Mouse (Mus musculus) CH12.LX (cell line): ENCODE data around the gene Pafah1b3. TPM values are rescaled to one million over a fixed set of nuclear protein-coding genes. Genes with fewer than 3 reads are reported as not detected.

Experiments used
- DNase-seq: peaks from one replicate; pipeline ENCODE4 v3.0.0-alpha.2; 2013; ENCODE audit errors: extremely low read depth
- H3K27ac ChIP-seq: 2 replicates; pipeline ENCODE4 v1.5.1; 2012; ENCODE audit warnings: low read depth, mild to moderate bottlenecking, control low read depth, moderate library complexity; ENCODE audit not compliant: insufficient read depth
- H3K27me3 ChIP-seq: replicated peaks from 2 replicates; pipeline ENCODE3; 2012; ENCODE audit warnings: inconsistent platforms
- H3K36me3 ChIP-seq, 2 experiments: replicated peaks in 1 of 2; 2 replicates each; pipeline versions ENCODE3 to v1.6.1; 2012; ENCODE audit warnings: inconsistent platforms in 1 of 2, low read length in 1 of 2, mild to moderate bottlenecking in 1 of 2, mixed read lengths in 1 of 2, moderate library complexity in 1 of 2; ENCODE audit not compliant: control insufficient read depth in 1 of 2, insufficient read depth in 1 of 2
- H3K4me1 ChIP-seq, 2 experiments: 2 replicates each; pipeline ENCODE4 v1.6.1; 2012; ENCODE audit warnings: inconsistent platforms in 1 of 2, moderate library complexity in 1 of 2; ENCODE audit not compliant: insufficient read depth in 2 of 2, control insufficient read depth in 1 of 2
- H3K4me2 ChIP-seq: 2 replicates; pipeline ENCODE4 v1.6.1; 2012; ENCODE audit warnings: low read depth, mild to moderate bottlenecking, control low read depth; ENCODE audit not compliant: poor library complexity, insufficient read depth, severe bottlenecking
- H3K4me3 ChIP-seq, 3 experiments: fragments of 150-350 bp in 1 of 3; sonication (generic) in 1 of 3; replicated peaks in 1 of 3; 2 replicates each; pipeline versions ENCODE3 to v1.5.1; 2011 to 2012; ENCODE audit warnings: low read depth in 2 of 3, low read length in 2 of 3, mild to moderate bottlenecking in 2 of 3, moderate library complexity in 2 of 3, control low read depth in 1 of 3, improper control_type of control experiment in 1 of 3, inconsistent platforms in 1 of 3, mixed read lengths in 1 of 3; ENCODE audit not compliant: poor library complexity in 1 of 3
- H3K79me2 ChIP-seq: replicated peaks from 2 replicates; pipeline ENCODE4 v1.6.1; 2012; ENCODE audit warnings: mild to moderate bottlenecking, moderate library complexity; ENCODE audit not compliant: control insufficient read depth, poor library complexity, insufficient read depth, severe bottlenecking; ENCODE audit errors: extremely low read depth
- H3K9ac ChIP-seq: 2 replicates; pipeline ENCODE4 v1.6.1; 2012; ENCODE audit warnings: low read depth, mild to moderate bottlenecking, control low read depth, moderate library complexity; ENCODE audit not compliant: insufficient read depth
- H3K9me3 ChIP-seq: replicated peaks from 2 replicates; pipeline ENCODE3; 2012; ENCODE audit warnings: low read length, inconsistent platforms, mixed read lengths
- CTCF ChIP-seq, 2 experiments: IDR thresholded peaks in 1 of 2; conservative IDR thresholded peaks in 1 of 2; 2 replicates each; pipeline ENCODE4 v1.5.1; 2011 to 2012; ENCODE audit warnings: low read depth in 2 of 2, low read length in 2 of 2, improper control_type of control experiment in 1 of 2, inconsistent platforms in 1 of 2, mild to moderate bottlenecking in 1 of 2, moderate library complexity in 1 of 2
- ELF1 ChIP-seq: IDR thresholded peaks from 2 replicates; pipeline ENCODE4 v1.6.1; 2014; ENCODE audit warnings: low read depth, mild to moderate bottlenecking, inconsistent platforms, low read length, improper control_type of control experiment
- ETS1 ChIP-seq: conservative IDR thresholded peaks from 2 replicates; pipeline ENCODE4 v1.6.1; 2012; ENCODE audit warnings: low read depth, mild to moderate bottlenecking, inconsistent platforms, low read length, improper control_type of control experiment, moderate library complexity
- GABPA ChIP-seq: IDR thresholded peaks from 2 replicates; pipeline ENCODE4 v1.6.1; 2012; ENCODE audit warnings: low read depth, low read length, improper control_type of control experiment, inconsistent platforms; ENCODE audit not compliant: insufficient replicate concordance
- JUND ChIP-seq: conservative IDR thresholded peaks from 2 replicates; pipeline ENCODE4 v1.6.1; 2011; ENCODE audit warnings: low read depth, low read length, improper control_type of control experiment
- MAFK ChIP-seq: IDR thresholded peaks from 2 replicates; pipeline ENCODE4 v1.6.1; 2011; ENCODE audit warnings: low read length, improper control_type of control experiment; ENCODE audit not compliant: insufficient replicate concordance
- MAZ ChIP-seq: IDR thresholded peaks from 2 replicates; pipeline ENCODE4 v1.6.1; 2012; ENCODE audit warnings: low read depth, mild to moderate bottlenecking, inconsistent platforms, low read length, improper control_type of control experiment, moderate library complexity
- MXI1 ChIP-seq: IDR thresholded peaks from 2 replicates; pipeline ENCODE4 v1.6.1; 2011; ENCODE audit warnings: mild to moderate bottlenecking, low read depth, low read length, improper control_type of control experiment
- NELFE ChIP-seq: IDR thresholded peaks from 2 replicates; pipeline ENCODE4 v1.6.1; 2011; ENCODE audit warnings: low read depth, low read length, improper control_type of control experiment
- NRF1 ChIP-seq: IDR thresholded peaks from 2 replicates; pipeline ENCODE4 v1.6.1; 2014; ENCODE audit warnings: low read depth, mild to moderate bottlenecking, inconsistent platforms, low read length, improper control_type of control experiment, moderate library complexity
- PAX5 ChIP-seq: IDR thresholded peaks from 2 replicates; pipeline ENCODE4 v1.6.1; 2012; ENCODE audit warnings: low read length, inconsistent platforms, mixed read lengths
- POLR2A ChIP-seq: IDR thresholded peaks from 2 replicates; pipeline ENCODE4 v1.6.1; 2011; ENCODE audit warnings: low read depth, mild to moderate bottlenecking, improper control_type of control experiment, low read length
- POLR2AphosphoS2 ChIP-seq: IDR thresholded peaks from 2 replicates; pipeline ENCODE4 v1.6.1; 2011; ENCODE audit warnings: low read depth, low read length, improper control_type of control experiment
- SIN3A ChIP-seq: IDR thresholded peaks from 2 replicates; pipeline ENCODE4 v1.6.1; 2012; ENCODE audit warnings: low read length, improper control_type of control experiment, inconsistent platforms
- SMC3 ChIP-seq: IDR thresholded peaks from 2 replicates; pipeline ENCODE4 v1.6.1; 2011; ENCODE audit warnings: low read depth, low read length, improper control_type of control experiment
- TCF12 ChIP-seq: IDR thresholded peaks from 2 replicates; pipeline ENCODE4 v1.6.1; 2014; ENCODE audit warnings: low read depth, mild to moderate bottlenecking, inconsistent platforms, low read length, improper control_type of control experiment
- USF2 ChIP-seq: conservative IDR thresholded peaks from 2 replicates; pipeline ENCODE4 v1.6.1; 2011; ENCODE audit warnings: low read depth, low read length, improper control_type of control experiment
- ZC3H11A ChIP-seq: IDR thresholded peaks from 2 replicates; pipeline ENCODE4 v1.6.1; 2012; ENCODE audit warnings: low read depth, mild to moderate bottlenecking, inconsistent platforms, low read length, improper control_type of control experiment
- ZMIZ1 ChIP-seq: IDR thresholded peaks from 2 replicates; pipeline ENCODE4 v1.6.1; 2012; ENCODE audit warnings: low read depth, mild to moderate bottlenecking, inconsistent platforms, low read length, improper control_type of control experiment
- ZNF384 ChIP-seq: IDR thresholded peaks from 2 replicates; pipeline ENCODE4 v1.6.1; 2012; ENCODE audit warnings: low read depth, low read length, improper control_type of control experiment, inconsistent platforms
- dilution Hi-C: fragments of 300-500 bp; cut with MboI; formaldehyde crosslinking; loops from 2 replicates; pipeline ENCODE4 v1.14.3; 2020; ENCODE audit warnings: low sequenced_read_pairs; ENCODE audit not compliant: extremely low pct_unique_long_range_greater_than_20kb, extremely low pct_ligation_motif_present
- in situ Hi-C: fragments of 300-500 bp; cut with MboI; formaldehyde crosslinking; loops from 3 replicates; pipeline ENCODE4 v1.14.3; 2019; ENCODE audit warnings: low sequenced_read_pairs, low pct_ligation_motif_present, low pct_unique_long_range_greater_than_20kb, mixed read lengths
- polyA plus RNA-seq: library from polyadenylated mRNA; unstranded; fragments of >175 nt; gene quantifications from 2 replicates; pipeline ENCODE4 v1.2.1, GENCODE M21; 2012; ENCODE audit warnings: low read depth; ENCODE audit not compliant: insufficient read length
- total RNA-seq, 2 experiments: library from RNA; depleted of rRNA; stranded (reverse); fragments of 300-350 nt in 1 of 2; fragments of >200 nt in 1 of 2; gene quantifications; 2 replicates each; pipeline ENCODE4 v1.2.3; 2012 to 2014

Pafah1b3 gene
- total and polyA plus RNA-seq, 3 experiments = 5.9 to 50.2 (median 17.6) TPM

- H3K4me1 ChIP-seq = peaks cover 42 to 63% of the 10 kb centered on the region in 2 experiments
- H3K9ac ChIP-seq = no peak overlapping the region
- in situ Hi-C loops (loop anchor here (10.0 kb wide), 1 partner anchor 86 kb away; no protein-coding TSS in a partner anchor), dilution Hi-C loops (no loop called here)
- no peak for DNase-seq
- no peak overlapping the region for H3K4me2 ChIP-seq
- TF ChIP-seq MAFK = no peak
- TF ChIP-seq POLR2AphosphoS2 = no peak
- no peak for TF ChIP-seq ZC3H11A
- TF ChIP-seq TCF12 = no peak
- no peak for TF ChIP-seq GABPA
- TF ChIP-seq NELFE = no peak
- no peak for TF ChIP-seq JUND
- TF ChIP-seq SMC3 = no peak
- no peak for TF ChIP-seq PAX5
- TF ChIP-seq CTCF (conservative IDR thresholded peaks at IDR 0.05 in 1 of 2, IDR thresholded peaks at IDR 0.05 in 1 of 2; ENCODE audit: low read depth in 2 of 2, low read length in 2 of 2) = no peak
- no peak for TF ChIP-seq USF2
- TF ChIP-seq ZMIZ1 = no peak
- 0 out of 2 replicates have a peak, but pooled peaks cover 2% of the 10 kb centered on the region for H3K79me2 ChIP-seq
- H3K27ac ChIP-seq = 0 out of 2 replicates have a peak overlapping the region, but pooled peaks have one; percentile 81
- H3K9me3 ChIP-seq = no peaks in the 10 kb centered on the region
- no peak overlapping the region for H3K4me3 ChIP-seq
- peaks cover 30 to 54% of the 10 kb centered on the region in 2 experiments for H3K36me3 ChIP-seq
- H3K27me3 ChIP-seq = no peaks in the 10 kb centered on the region
Measured at GRCm38 (mm10) chr7:25270652-25271633, 26.8 kb downstream of the Pafah1b3 start.

- H3K27ac ChIP-seq = peak overlapping the region; percentile 81
- H3K79me2 ChIP-seq = 0 out of 2 replicates have a peak, but pooled peaks cover 2% of the 10 kb centered on the region
- H3K9ac ChIP-seq = peak overlapping the region; percentile 91
- peak overlapping the region; percentile 90 for H3K4me2 ChIP-seq
- peak overlapping the region; percentile 77 to 97 (median 93) for H3K4me3 ChIP-seq
- no peaks in the 10 kb centered on the region for H3K27me3 ChIP-seq
- peak; percentile 71 for TF ChIP-seq MXI1
- TF ChIP-seq ZMIZ1 = 0 out of 2 replicates have a peak, but pooled peaks have one; percentile 35
- peak; percentile 43; the same call in 1 of the 2 replicates for TF ChIP-seq SIN3A
- TF ChIP-seq NRF1 = peak; percentile 83
- TF ChIP-seq PAX5 = no peak
- TF ChIP-seq ELF1 = peak; percentile 52
- TF ChIP-seq POLR2A = peak; percentile 36; the same call in 1 of the 2 replicates
- peak; percentile 90 for TF ChIP-seq ZNF384
- TF ChIP-seq NELFE = no peak
- TF ChIP-seq TCF12 = 0 out of 2 replicates have a peak, but pooled peaks have one; percentile 13
- 0 out of 2 replicates have a peak, but pooled peaks have one; percentile 27 for TF ChIP-seq ETS1
- TF ChIP-seq MAZ = no peak
- in situ Hi-C loops = loop anchor here (10.0 kb wide), 1 partner anchor 85 kb away; no protein-coding TSS in a partner anchor
- H3K4me1 ChIP-seq = peaks cover 35 to 50% of the 10 kb centered on the region in 2 experiments
- peaks cover 30 to 42% of the 10 kb centered on the region in 2 experiments for H3K36me3 ChIP-seq
- dilution Hi-C loops = no loop called here
- no peaks in the 10 kb centered on the region for H3K9me3 ChIP-seq
- peak; percentile 65 for DNase-seq
Measured at GRCm38 (mm10) chr7:25269545-25270271, 28.1 kb downstream of the Pafah1b3 start.
